Mouse (Mus musculus) myocyte (in vitro differentiated cells): Measurements from ENCODE around the gene Fbn1.

Experiments
- E2F4 ChIP-seq: IDR thresholded peaks from one replicate; pipeline ENCODE4 v1.6.1; 2011; ENCODE audit warnings: mild to moderate bottlenecking, control low read depth, moderate library complexity; ENCODE audit not compliant: insufficient read depth
- MAX ChIP-seq: IDR thresholded peaks from one replicate; pipeline ENCODE4 v1.6.1; 2011; ENCODE audit warnings: low read depth, mild to moderate bottlenecking, control low read depth
- POLR2A ChIP-seq: IDR thresholded peaks from one replicate; pipeline ENCODE4 v1.6.1; 2011; ENCODE audit warnings: low read depth, mild to moderate bottlenecking, control low read depth, moderate library complexity; ENCODE audit not compliant: insufficient read length
- POLR2AphosphoS2 ChIP-seq: IDR thresholded peaks from one replicate; pipeline ENCODE4 v1.6.1; 2011; ENCODE audit warnings: low read depth, control low read depth; ENCODE audit not compliant: insufficient read length
- REST ChIP-seq: IDR thresholded peaks from one replicate; pipeline ENCODE4 v1.6.1; 2011; ENCODE audit warnings: mild to moderate bottlenecking, control low read depth, moderate library complexity; ENCODE audit not compliant: insufficient read depth, insufficient read length
- SRF ChIP-seq: IDR thresholded peaks from one replicate; pipeline ENCODE4 v1.6.1; 2011; ENCODE audit warnings: low read depth; ENCODE audit not compliant: control insufficient read depth, insufficient read length
- TCF12 ChIP-seq: IDR thresholded peaks from one replicate; pipeline ENCODE4 v1.6.1; 2011; ENCODE audit warnings: mild to moderate bottlenecking, control low read depth; ENCODE audit not compliant: poor library complexity, insufficient read depth, severe bottlenecking
- USF1 ChIP-seq: IDR thresholded peaks from one replicate; pipeline ENCODE4 v1.6.1; 2011; ENCODE audit warnings: low read depth, mild to moderate bottlenecking, control low read depth, moderate library complexity

GRCm38 (mm10) chr2:125260326-125260725, 247.5 kb downstream of the Fbn1 start:
- TF ChIP-seq POLR2A (no peak), REST (no peak), TCF12 (no peak), SRF (no peak), USF1 (no peak), POLR2AphosphoS2 (no peak), E2F4 (no peak), MAX (no peak)
